Mouse (Mus musculus) left cerebral cortex, adult 8-10 months (tissue): ENCODE results near the gene Acp2. TPM values are rescaled to one million over a fixed set of nuclear protein-coding genes. Genes with fewer than 3 reads are reported as not detected.

ENCODE experiments used
- DNase-seq, 2 experiments: peaks; one replicate each; pipeline ENCODE4 v3.0.0; 2022; ENCODE audit warnings: low spot score in 2 of 2
- total RNA-seq, 4 experiments: library from RNA; stranded (reverse); gene quantifications; 2 replicates each; pipeline ENCODE4 v1.2.4; 2022

Acp2 gene
- total RNA-seq, 4 experiments from 2014 or later = 47.5 to 53.2 (median 50.1) TPM

GRCm38 (mm10) chr2:91255661-91256150 lies 53.0 kb downstream of the Acp2 start, which contains the start of gene Pacsin3:
Pacsin3 (plus strand) TSS chr2:91255954.
- DNase-seq = peak in 1 of 2 experiments; percentile 49

DNA sequence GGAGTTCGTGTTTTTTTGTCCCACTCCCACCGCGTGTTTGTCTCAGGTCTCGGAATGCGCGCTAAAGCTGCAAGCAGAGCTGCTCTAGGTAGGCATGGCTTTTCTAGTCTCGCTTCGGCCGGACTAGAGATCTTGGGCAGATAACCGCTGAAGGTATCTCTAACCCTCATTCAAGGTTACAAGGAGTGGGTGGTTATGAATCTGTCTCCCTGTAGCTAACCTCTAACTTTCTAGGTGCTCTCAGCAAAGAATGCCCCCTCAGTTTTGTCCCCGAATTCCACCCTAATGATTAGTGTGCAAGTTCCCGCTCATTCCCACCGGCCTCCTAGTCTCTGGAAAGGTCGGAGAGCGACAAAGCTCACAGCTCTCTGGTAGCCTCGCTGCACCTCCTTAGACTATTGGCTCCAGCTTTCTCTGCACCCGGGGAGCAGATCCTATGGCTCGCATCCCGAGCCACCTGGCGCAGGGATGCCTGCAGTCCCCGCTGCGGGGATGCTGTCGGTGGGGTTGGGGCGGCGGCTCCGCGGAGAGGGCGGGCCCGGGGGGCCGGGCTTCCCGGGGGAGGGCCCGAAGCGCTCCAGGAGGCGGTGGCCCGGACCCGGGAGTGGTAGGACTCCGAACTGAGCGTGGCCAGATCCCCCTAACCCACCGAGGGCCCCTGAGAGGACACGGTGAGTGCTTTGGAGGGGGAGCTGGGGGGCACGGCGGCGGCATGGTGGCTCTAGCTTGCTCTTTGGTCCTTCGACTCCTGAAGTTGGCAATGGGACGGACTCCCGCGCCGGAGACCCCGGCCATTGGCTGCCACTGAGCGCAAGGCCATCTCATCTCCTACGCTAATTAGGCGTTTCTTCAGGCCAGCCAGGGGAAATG lies 53.8 kb downstream of the Acp2 start:
- peak in 1 of 2 experiments; percentile 51 for DNase-seq

DNA sequence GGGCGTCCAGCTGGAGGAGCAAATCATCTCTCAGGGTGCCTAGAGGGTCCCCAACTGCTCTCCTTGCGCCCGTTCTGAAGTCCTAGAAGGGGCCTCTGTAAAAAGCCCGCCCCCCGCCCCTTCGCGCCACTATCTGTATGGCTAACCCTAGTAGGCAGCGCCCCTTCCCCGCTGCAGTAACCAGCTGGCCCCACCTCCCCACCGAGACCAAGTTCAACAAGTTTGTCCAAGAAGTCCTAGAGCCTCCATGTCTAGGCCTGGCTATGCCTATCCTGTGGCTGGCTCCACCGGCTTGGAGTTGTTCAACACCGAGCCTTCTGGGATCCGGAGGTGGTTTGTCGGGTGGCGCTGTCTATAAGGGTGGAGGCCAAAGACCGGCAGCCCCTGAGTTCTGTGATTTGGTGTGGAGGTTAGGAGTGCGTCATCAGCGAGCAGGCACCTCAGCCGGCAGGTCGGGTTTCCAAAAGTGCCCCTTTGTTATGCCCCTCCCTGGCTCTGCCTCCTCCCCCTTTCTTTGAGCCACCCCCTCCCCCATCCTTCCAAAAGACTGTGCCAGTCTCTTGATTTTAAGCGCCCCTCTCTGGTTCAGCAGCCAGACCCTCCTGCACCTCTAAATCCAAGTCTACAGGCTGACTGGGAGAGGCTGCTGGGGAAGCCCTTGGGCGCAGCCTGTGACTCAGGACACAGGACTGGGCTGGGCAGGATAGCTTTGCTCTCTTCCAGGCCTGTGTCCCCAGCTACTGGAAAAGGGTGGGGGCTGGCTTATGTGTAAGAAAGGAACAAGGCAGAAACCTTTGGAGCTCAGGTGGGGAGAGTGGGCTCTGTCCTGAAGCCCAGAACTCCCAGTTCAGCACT lies 54.7 kb downstream of the Acp2 start:
- peak in 1 of 2 experiments; percentile 35 for DNase-seq

DNA sequence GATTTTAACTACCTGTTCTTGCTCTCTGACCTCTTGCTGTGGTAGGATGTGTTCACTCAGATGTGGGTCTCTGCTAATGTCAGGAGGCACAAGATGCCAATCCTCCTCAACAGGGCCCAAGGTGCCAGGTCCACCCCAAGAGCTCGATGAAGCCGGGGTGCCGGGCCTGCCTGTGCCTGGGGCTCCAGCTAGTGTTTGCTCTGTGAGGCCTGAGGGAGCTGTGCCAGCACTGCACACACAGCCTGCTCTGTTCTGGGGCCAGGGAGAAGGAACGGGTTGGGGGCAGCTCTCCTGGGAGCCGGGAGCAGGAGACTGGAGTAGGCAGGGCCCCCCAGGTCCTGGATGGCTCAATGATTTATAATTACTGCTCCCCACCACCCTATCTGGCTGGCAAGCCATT lies 55.4 kb downstream of the Acp2 start:
- peak in 1 of 2 experiments; percentile 58 for DNase-seq

DNA sequence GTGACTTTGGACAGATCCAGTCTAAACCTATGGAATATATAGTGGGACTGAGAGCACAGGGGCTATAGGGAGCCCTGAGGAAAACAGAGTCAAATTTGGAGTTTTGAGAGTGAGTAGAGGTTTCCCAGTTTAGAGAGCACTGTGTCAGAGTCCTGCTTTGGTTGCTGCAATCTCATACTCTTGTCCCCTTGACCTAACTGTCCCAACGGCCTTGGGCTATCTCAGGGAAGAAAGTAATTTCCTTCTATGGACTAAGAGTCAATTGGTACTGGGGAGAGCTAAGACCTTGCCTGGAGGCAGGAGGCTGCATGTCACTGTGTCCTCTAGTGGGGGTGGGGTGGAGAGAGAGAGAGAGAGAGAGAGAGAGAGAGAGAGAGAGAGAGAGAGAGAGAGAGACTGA lies 56.1 kb downstream of the Acp2 start:
- no peak for DNase-seq

- no peak for DNase-seq
These were observed 56.8 kb downstream of the Acp2 start for GRCm38 (mm10) chr2:91259493-91259892.

Other genes starting within 250 kb of the Acp2 start
- under 1 TPM; 0.57 to 0.81 (median 0.70) TPM for gene Rapsn, start 167.3 kb upstream of the Acp2 start, total RNA-seq
- 100 to 1,000 TPM; 188 to 218 (median 202) TPM for gene Psmc3, start 148.9 kb upstream of the Acp2 start, total RNA-seq
- gene Slc39a13, start 132.5 kb upstream of the Acp2 start, total RNA-seq = 10 to 100 TPM; 33.5 to 35.5 (median 34.7) TPM
- 1 to 10 TPM; 3.9 to 8.9 (median 6.5) TPM for gene Spi1, start 120.5 kb upstream of the Acp2 start, total RNA-seq
- gene Mybpc3, start 84.7 kb upstream of the Acp2 start, total RNA-seq = under 1 TPM; 0.33 to 0.91 (median 0.69) TPM
- gene Madd, start 19.0 kb upstream of the Acp2 start, total RNA-seq = 100 to 1,000 TPM; 200 to 219 (median 206) TPM
- gene Nr1h3, start 51 bp upstream of the Acp2 start, total RNA-seq = 1 to 10 TPM; 3.3 to 4.3 (median 3.4) TPM
- 10 to 100 TPM; 12.7 to 15.5 (median 13.2) TPM for gene Ddb2, start 34.1 kb downstream of the Acp2 start, total RNA-seq
- gene Pacsin3, start 53.1 kb downstream of the Acp2 start, total RNA-seq = 10 to 100 TPM; 40.3 to 47.5 (median 45.7) TPM
- 10 to 100 TPM; 74.4 to 80.8 (median 79.3) TPM for gene Arfgap2, start 62.1 kb downstream of the Acp2 start, total RNA-seq
- 100 to 1,000 TPM in 3 of 4 experiments, 10 to 100 TPM in 1; 99.4 to 118 (median 105) TPM for gene 1110051M20Rik, start 241.8 kb downstream of the Acp2 start, total RNA-seq